Mouse (Mus musculus) intestine, embryonic 15.5 days (tissue): ENCODE measurements around the gene Ascc3. TPM values are rescaled to one million over a fixed set of nuclear protein-coding genes. Genes with fewer than 3 reads are reported as not detected.

Experiments used
- ATAC-seq: fragments of 200-750 bp; cut with Nextera tagmentation; 2 replicates; pipeline ENCODE4 v1.8.0; 2017; ENCODE audit warnings: moderate TSS enrichment, moderate library complexity
- H3K27ac ChIP-seq: fragments of 300-500 bp; sonication (generic); 2 replicates; pipeline ENCODE4 v1.5.1; 2015; ENCODE audit warnings: mild to moderate bottlenecking, inconsistent platforms
- H3K27me3 ChIP-seq: fragments of 300-500 bp; sonication (generic); replicated peaks from 2 replicates; pipeline ENCODE4 v1.6.1; 2015; ENCODE audit warnings: inconsistent platforms
- H3K36me3 ChIP-seq: fragments of 300-500 bp; sonication (generic); 2 replicates; pipeline ENCODE4 v1.6.1; 2015; ENCODE audit warnings: inconsistent platforms
- H3K4me1 ChIP-seq: fragments of 300-500 bp; sonication (generic); replicated peaks from 2 replicates; pipeline ENCODE4 v1.6.1; 2015; ENCODE audit warnings: inconsistent platforms
- H3K4me2 ChIP-seq: fragments of 300-500 bp; sonication (generic); replicated peaks from 2 replicates; pipeline ENCODE4 v1.6.1; 2015; ENCODE audit warnings: mild to moderate bottlenecking, inconsistent platforms
- H3K4me3 ChIP-seq: fragments of 300-500 bp; sonication (generic); replicated peaks from 2 replicates; pipeline ENCODE4 v1.5.1; 2015; ENCODE audit warnings: inconsistent platforms
- H3K9ac ChIP-seq: fragments of 300-500 bp; sonication (generic); 2 replicates; pipeline ENCODE4 v1.6.1; 2015; ENCODE audit warnings: inconsistent platforms
- H3K9me3 ChIP-seq: fragments of 300-500 bp; sonication (generic); 2 replicates; pipeline ENCODE4 v1.6.1; 2016; ENCODE audit warnings: inconsistent platforms
- WGBS: fragments of 180-500 bp; shearing (Covaris S2); methylation state at CpG from one replicate; pipeline ENCODE4 v1.1.7; 2015; 5-methylcytosine and 5-hydroxymethylcytosine counted together
- polyA plus RNA-seq: library from polyadenylated mRNA; unstranded; fragments of >200 nt; fragmentation: Nextera tagmentation; extraction: Ambion mirVana; gene quantifications from 2 replicates; pipeline ENCODE4 v1.2.1, GENCODE M21; 2015

The Ascc3 gene
- polyA plus RNA-seq, 1 experiment from 2014 or later, result 23.1 TPM

GRCm38 (mm10) chr10:50886305-50886704, 293.8 kb downstream of the Ascc3 start:
- Histone ChIP-seq H3K4me1 (no peaks in the 10 kb centered on the region), H3K9me3 (no peaks in the 10 kb centered on the region), H3K4me2 (no peak overlapping the region), H3K27me3 (peaks cover 24% of the 10 kb centered on the region), H3K9ac (no peak overlapping the region), H3K27ac (no peak overlapping the region), H3K4me3 (no peak overlapping the region), H3K36me3 (no peaks in the 10 kb centered on the region)
- 68% methylated on average over 4 of the region's 4 CpGs for WGBS
- no peak for ATAC-seq

- Histone ChIP-seq H3K4me2 (no peak overlapping the region), H3K9me3 (no peaks in the 10 kb centered on the region), H3K27me3 (peaks cover 64% of the 10 kb centered on the region), H3K27ac (no peak overlapping the region), H3K9ac (no peak overlapping the region), H3K4me1 (peaks cover 15% of the 10 kb centered on the region), H3K4me3 (no peak overlapping the region), H3K36me3 (no peaks in the 10 kb centered on the region)
- 11% methylated on average over 6 of the region's 6 CpGs for WGBS
- ATAC-seq, result no peak
These were observed 298.2 kb downstream of the Ascc3 start for GRCm38 (mm10) chr10:50890621-50891020.

- Histone ChIP-seq H3K27me3 (peaks cover 69% of the 10 kb centered on the region), H3K36me3 (no peaks in the 10 kb centered on the region), H3K4me1 (peaks cover 15% of the 10 kb centered on the region), H3K9ac (no peak overlapping the region), H3K27ac (no peak overlapping the region), H3K4me2 (no peak overlapping the region), H3K9me3 (no peaks in the 10 kb centered on the region), H3K4me3 (no peak overlapping the region)
- 1% methylated on average over 26 of the region's 26 CpGs for WGBS
- ATAC-seq, result no peak
These were observed 299.6 kb downstream of the Ascc3 start for GRCm38 (mm10) chr10:50891876-50892711.

DNA sequence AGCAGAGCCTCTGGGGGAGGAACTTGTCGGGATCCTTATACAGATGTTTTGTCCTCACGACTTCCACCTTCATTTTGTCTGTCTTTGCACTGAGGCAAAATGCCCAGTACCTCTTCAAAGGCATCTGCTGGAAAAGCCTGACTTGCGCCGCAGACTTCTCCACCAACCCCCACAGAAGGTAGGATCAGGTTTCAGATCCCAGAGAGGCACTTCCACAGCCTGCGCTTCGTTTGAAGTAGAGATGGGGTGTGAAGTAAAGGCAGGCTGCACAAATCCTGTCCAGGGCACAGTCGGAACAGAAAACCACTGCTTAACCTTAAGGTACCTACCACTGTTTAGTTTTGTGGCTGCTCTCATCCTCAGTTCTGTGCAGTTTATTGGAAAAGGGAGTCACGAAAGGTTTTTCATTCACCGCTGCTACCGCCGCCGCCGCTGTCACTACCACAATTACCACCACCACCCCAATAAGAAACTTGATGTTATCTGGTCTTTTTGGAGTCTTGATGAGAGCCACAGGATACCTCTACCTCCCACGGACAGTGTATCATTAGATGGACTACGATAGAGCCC, 300.4 kb downstream of the Ascc3 start:
- Histone ChIP-seq H3K27me3 (peaks cover 74% of the 10 kb centered on the region), H3K4me1 (peaks cover 15% of the 10 kb centered on the region), H3K36me3 (no peaks in the 10 kb centered on the region), H3K9me3 (no peaks in the 10 kb centered on the region), H3K27ac (no peak overlapping the region), H3K4me2 (no peak overlapping the region), H3K4me3 (no peak overlapping the region), H3K9ac (no peak overlapping the region)
- under 1% methylated on average over 15 of the region's 15 CpGs for WGBS
- ATAC-seq, result no peak

DNA sequence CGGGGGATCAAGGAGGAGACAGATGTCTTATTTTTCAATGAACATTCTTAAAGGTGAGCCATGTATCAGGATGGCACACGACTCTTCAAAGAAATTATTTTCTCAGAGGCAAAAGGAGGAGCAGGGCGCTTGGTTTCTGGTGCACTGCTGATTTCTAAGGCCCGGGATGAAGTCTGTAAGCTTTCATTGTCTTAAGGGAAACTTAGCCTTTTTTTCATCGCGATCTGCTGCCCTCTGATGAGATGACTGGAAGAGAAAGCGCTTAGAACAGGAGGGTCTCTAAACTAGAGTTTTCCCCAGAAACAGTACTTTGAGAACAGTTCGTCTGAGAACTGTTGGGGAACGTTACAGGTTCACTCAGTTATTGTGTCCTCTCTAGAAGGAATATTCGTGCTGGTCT, 301.1 kb downstream of the Ascc3 start:
- Histone ChIP-seq H3K9me3 (no peaks in the 10 kb centered on the region), H3K27ac (no peak overlapping the region), H3K36me3 (no peaks in the 10 kb centered on the region), H3K4me1 (peaks cover 15% of the 10 kb centered on the region), H3K4me2 (no peak overlapping the region), H3K9ac (no peak overlapping the region), H3K27me3 (peaks cover 79% of the 10 kb centered on the region), H3K4me3 (no peak overlapping the region)
- no peak for ATAC-seq
- WGBS, result 3% methylated on average over 10 of the region's 10 CpGs

DNA sequence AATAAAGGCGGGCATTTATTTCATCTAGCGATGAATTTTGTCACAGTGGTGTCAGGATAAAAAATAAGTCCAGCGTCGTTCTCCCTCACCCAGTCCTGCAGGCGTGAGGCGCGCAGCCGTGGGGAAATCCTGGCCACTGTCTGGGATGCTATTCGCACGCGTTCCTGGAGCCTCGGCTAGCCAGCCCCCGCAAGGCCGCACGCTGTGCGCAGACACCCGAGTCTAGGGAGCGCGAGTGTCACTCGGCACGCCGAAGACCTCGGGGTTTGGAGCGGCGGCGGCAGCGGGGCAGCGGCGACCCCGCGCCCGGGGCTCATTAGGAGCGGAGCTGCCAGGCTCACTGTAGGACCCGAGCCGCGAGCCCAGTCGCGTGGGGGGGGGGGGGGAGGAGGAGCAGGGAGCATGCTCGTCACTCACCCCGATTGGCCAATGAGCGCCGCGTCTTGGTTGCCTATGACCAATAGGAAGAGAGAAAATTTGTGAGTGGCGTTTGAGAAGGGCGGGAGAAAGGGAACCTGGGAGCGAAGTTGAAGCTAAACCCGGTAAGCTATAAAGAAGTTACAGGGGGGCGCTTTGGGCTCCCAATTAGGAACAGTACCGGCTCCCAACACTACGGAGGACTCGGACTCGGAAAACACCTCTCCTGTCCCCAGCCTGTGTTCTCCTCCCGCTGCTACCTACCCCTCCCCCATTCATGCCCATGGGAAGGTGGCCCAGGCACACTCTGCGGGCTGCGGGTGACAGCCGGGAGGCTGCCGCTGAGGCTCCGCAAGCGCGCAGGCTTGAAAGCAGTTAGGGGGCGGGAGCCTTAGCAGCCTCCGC, 301.9 kb downstream of the Ascc3 start, which contains the start of gene Sim1:
Gene Sim1, plus strand, starts transcription at position 585 of the 822 bp plus-strand sequence.
- Histone ChIP-seq H3K27me3 (peaks cover 80% of the 10 kb centered on the region), H3K9me3 (no peaks in the 10 kb centered on the region), H3K36me3 (no peaks in the 10 kb centered on the region), H3K27ac (no peak within 1 kb of the TSS), H3K4me2 (peak within 1 kb of the TSS; percentile 82), H3K4me1 (peaks cover 15% of the 10 kb centered on the region), H3K9ac (no peak within 1 kb of the TSS), H3K4me3 (peak within 1 kb of the TSS; percentile 43)
- under 1% methylated on average over 62 of the region's 62 CpGs for WGBS
- ATAC-seq, result peak; percentile 93

DNA sequence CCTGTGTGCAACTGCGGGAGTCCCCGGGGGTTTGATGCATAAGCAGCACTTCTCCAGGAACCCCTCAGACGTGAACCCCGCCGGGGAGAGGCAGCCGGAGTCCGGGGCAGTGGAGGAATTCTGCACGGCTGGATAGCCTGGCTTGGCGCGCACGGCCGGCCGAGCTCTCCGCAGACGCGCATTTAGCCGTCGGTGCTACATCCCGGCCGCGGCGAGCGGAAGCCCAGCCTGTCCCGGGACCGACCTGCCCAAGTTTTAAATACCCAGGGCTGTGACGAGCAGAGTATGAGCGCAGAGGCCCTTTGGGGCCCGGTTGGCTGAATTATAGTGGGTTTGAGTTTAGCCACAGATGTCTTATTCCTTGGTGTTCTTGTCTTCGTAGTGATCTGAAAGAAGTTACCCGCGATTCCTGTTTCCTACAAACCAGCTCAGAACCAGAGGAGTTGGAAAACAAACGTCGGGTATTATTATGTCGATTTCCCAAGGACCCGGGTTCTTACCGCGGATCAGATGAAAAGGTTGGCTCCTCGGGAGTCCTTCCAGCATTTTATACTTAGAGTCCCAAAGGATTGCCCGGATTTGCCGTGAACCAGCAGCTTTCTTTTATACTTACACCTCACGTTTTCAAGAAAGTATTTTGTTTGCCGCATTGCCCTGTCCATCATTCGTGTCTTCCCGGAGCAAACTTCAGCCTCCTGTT, 302.8 kb downstream of the Ascc3 start:
- Histone ChIP-seq H3K27ac (no peak overlapping the region), H3K27me3 (peaks cover 78% of the 10 kb centered on the region), H3K4me3 (peak overlapping the region; percentile 43), H3K9me3 (no peaks in the 10 kb centered on the region), H3K9ac (no peak overlapping the region), H3K4me2 (peak overlapping the region; percentile 82), H3K36me3 (no peaks in the 10 kb centered on the region), H3K4me1 (peaks cover 15% of the 10 kb centered on the region)
- under 1% methylated on average over 44 of the region's 44 CpGs for WGBS
- ATAC-seq, result peak; percentile 41

DNA sequence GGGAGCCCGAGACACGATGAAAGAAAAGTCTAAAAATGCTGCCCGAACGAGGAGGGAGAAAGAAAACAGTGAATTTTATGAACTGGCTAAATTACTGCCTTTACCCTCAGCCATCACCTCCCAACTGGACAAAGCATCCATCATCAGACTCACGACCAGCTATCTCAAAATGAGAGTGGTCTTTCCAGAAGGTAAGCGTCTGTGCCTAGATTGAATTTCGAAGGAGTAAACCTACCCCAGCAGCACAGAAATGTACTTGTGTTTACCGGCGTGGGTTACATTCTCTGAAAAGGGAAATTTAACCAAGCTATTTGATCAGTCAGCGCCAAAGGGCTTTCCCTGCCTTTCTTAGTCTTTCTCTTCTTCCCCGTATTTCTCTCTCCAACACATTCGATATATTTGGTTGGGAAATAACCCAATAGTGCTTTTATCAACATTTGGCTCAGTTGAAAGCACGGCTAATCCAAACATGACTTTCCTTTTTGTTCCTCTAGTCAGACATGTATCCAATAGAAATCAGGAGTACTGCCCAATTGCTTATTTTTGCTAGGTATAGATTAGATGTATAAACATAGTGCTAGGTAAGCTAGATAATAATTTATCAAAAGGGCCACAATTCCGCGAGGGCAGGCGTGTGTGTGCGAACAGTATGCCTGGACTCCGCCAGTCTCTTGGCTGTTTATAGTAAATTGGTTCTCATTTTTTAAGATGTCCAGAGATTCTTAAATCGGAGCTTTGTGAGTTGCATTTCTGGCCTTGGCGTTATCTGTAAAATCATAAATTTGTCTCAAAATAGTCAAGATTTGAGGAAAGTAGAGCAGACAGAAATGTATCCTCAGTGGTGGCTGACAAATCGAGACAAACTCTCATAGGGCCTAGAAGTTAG, 303.7 kb downstream of the Ascc3 start:
- ATAC-seq, result no peak
- no peak overlapping the region for H3K9ac ChIP-seq

GRCm38 (mm10) chr10:50896767-50897390, 304.4 kb downstream of the Ascc3 start:
- no peak overlapping the region for H3K4me2 ChIP-seq
- no peaks in the 10 kb centered on the region for H3K36me3 ChIP-seq
- 11% methylated on average over 3 of the region's 3 CpGs for WGBS
- H3K9ac ChIP-seq, result no peak overlapping the region
- H3K27ac ChIP-seq, result no peak overlapping the region
- ATAC-seq, result no peak
- no peaks in the 10 kb centered on the region for H3K9me3 ChIP-seq
- no peak overlapping the region for H3K4me3 ChIP-seq
- peaks cover 84% of the 10 kb centered on the region for H3K27me3 ChIP-seq
- peaks cover 20% of the 10 kb centered on the region for H3K4me1 ChIP-seq

More for the DNA sequence above, 303.7 kb downstream of the Ascc3 start:
- no peak overlapping the region for H3K4me3 ChIP-seq
- no peak overlapping the region for H3K4me2 ChIP-seq
- H3K27me3 ChIP-seq, result peaks cover 81% of the 10 kb centered on the region
- no peaks in the 10 kb centered on the region for H3K36me3 ChIP-seq
- 4% methylated on average over 21 of the region's 21 CpGs for WGBS
- H3K4me1 ChIP-seq, result peaks cover 20% of the 10 kb centered on the region
- H3K9me3 ChIP-seq, result no peaks in the 10 kb centered on the region
- no peak overlapping the region for H3K27ac ChIP-seq

DNA sequence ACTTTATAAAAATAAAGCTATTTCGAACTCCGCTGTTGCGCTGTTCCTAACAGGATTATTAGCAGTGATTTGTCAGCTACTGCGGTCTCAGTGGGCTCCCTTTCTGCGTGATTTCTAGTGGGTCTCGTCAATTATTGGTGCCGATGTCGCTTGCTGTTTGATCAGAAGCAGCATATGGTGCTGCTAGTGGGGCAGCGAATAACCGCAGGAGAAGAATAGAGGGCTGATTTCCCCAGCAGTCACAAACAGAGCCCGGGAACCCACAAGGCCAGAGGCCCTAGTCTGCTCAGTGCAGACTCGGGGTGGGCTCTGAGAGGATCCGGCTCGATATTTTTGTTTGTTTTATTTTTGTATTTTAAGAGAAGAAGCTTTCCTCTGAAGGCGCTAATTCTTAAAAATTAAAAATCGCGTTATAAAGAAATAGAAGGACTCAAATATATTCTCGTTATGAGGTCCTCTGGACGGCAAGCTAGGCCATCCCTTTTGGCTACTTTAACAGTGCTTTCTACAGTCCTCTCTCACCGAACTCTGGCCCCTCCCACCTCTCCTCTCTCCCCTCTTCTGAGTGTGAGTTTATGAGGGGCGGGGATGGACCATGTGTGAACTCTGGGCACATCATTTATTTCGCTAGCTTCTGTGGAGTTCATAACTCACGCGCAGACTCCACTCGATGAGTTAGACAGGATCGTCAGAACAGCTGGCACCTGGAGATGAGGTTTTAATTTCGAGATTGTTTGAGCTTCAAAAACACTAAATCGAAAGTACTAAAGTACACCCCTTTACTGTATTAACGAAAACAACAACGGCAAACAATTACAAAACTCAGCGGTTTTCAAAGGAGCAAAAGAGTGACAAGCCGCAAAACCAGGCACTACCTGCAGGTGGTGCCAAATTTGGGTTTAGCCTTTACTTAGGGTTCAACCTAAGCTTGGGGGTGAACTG, 305.3 kb downstream of the Ascc3 start:
- H3K27me3 ChIP-seq, result peaks cover 84% of the 10 kb centered on the region
- H3K9ac ChIP-seq, result no peak overlapping the region
- H3K4me1 ChIP-seq, result peaks cover 16% of the 10 kb centered on the region
- H3K4me2 ChIP-seq, result no peak overlapping the region
- H3K4me3 ChIP-seq, result no peak overlapping the region
- WGBS, result 2% methylated on average over 32 of the region's 32 CpGs
- no peaks in the 10 kb centered on the region for H3K36me3 ChIP-seq
- H3K9me3 ChIP-seq, result no peaks in the 10 kb centered on the region
- ATAC-seq, result no peak
- H3K27ac ChIP-seq, result no peak overlapping the region
